Mouse (Mus musculus) gonadal fat pad, adult 2 months (tissue): ENCODE data around the gene Irf6. TPM values are rescaled to one million over a fixed set of nuclear protein-coding genes. Genes with fewer than 3 reads are reported as not detected.

Experiments
- DNase-seq: peaks from one replicate; pipeline ENCODE4 v3.0.0-alpha.2; 2012; ENCODE audit warnings: low read depth
- polyA plus RNA-seq: library from polyadenylated mRNA; depleted of rRNA; stranded (reverse); fragments of >200 nt; gene quantifications from 2 replicates; pipeline ENCODE4 v1.2.3, GENCODE M21; 2012

Irf6 gene
- polyA plus RNA-seq, 1 experiment, result 26.0 TPM

GRCm38 (mm10) chr1:193156316-193157110 lies 3.6 kb downstream of the Irf6 start:
- DNase-seq, result no peak

- no peak for DNase-seq
Measured at GRCm38 (mm10) chr1:193157111-193157492, 4.2 kb downstream of the Irf6 start.

DNA sequence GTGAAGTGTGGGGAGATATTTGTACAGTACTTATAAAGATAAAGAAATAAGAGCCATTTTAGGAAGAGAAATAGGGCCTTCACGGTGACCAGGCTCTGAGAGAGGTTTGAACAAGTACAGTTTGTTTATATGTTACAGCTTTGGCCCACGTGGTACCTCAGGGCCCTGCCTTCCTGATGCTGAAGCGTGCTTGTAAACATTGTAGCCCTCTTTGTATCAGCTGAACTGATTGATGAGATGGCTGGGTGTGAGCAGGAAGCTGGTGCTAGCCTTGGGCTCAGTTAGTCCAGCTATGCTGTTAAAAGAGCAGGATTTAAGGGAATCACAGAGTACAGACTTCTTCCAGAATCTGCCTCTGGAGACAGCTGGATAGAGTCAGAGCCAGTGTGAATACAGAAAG lies 6.3 kb downstream of the Irf6 start:
- no peak for DNase-seq

- DNase-seq, result no peak
Measured at GRCm38 (mm10) chr1:193159613-193160012, 6.7 kb downstream of the Irf6 start.

- DNase-seq, result no peak
Measured at GRCm38 (mm10) chr1:193160317-193161032, 7.6 kb downstream of the Irf6 start.

- DNase-seq, result no peak
Measured at GRCm38 (mm10) chr1:193167746-193168145, 14.8 kb downstream of the Irf6 start, which contains the start of gene A130010J15Rik. Gene A130010J15Rik, plus strand, starts transcription at chr1:193168046.

GRCm38 (mm10) chr1:193169228-193169627 lies 16.3 kb downstream of the Irf6 start:
- DNase-seq, result no peak

- DNase-seq, result no peak
Measured at GRCm38 (mm10) chr1:193169856-193170255, 16.9 kb downstream of the Irf6 start.

DNA sequence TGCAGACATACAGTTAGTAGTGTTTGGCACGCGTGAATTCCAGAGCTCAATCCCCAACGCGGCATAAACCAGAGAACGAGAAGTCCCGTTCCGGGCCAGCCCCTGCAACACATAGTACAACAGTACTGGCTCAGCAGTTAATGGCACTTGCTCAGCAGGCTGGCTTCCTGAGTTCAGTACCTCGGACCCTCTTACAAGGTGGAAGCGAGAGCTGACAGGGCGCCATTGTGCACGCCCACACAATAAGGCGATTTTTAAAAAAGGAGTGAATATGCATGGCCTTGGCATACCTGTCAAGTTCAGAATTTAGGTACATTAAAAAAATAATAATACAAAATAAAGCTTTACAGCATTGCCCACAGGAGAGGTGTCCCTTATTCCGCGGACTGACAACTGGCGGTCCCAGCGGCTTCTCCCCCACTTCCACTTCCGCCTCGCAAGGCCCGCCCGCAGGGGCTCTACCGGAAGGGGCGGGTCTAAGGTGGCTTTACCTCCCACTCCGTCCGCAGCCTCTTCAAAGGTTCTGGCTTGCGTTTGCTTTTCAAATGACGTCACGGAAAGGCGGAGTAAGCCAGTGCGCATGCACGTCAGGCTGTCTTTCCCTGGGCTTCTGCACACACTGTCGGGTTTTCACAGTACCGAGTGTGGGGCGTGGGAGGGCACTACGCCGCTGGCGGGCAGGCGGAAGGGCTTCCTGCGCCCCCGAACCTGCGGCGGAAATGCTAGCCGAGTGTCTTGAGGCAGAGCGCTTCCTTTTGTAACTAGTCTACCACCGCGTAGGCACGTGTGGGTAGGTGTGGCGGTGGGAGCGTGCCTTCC lies 20.3 kb downstream of the Irf6 start:
- peak; percentile 97 for DNase-seq

- DNase-seq, result no peak
Measured at GRCm38 (mm10) chr1:193173810-193174129, 20.9 kb downstream of the Irf6 start.

- DNase-seq, result no peak
Measured at GRCm38 (mm10) chr1:193174143-193174733, 21.3 kb downstream of the Irf6 start.

DNA sequence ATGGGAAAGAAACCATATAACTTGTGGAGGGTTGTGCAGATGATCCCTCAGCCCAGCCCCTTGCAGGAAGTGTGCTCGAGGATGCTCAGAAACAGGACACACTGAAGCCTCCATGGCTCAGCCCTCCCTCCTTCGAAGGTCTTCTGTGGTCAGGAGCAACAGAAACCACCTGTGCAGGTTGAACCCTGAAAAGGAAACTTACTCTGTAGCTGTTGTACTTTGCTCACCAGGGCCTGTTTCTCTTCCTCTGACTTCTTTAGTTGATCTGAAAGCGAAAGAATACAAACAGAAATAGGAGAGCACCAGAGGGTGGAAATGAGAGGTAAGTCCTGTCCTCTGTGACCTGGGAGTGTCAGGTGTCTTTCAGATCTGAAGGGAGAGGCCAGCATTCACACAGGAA lies 28.2 kb downstream of the Irf6 start:
- DNase-seq, result no peak

DNA sequence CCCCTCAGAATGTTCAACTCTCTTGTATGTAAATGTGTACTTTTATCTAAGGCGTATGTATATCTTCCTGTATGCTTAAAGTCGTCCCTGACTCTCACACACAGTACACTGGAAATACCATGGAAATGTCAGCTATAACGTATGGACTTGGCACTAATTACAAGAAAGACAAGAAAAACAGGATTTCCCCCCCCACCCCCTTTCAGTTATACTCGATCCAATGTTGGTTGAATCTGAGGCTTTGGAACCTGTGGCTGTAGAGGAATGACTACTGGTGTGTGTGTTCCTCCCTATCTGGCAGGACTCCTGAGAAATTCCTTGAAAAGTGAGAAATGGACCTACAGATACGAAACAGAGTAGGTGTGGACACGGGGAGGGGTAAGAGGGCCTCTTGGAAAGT lies 35.3 kb downstream of the Irf6 start:
- DNase-seq, result no peak

GRCm38 (mm10) chr1:193189151-193189621 lies 36.3 kb downstream of the Irf6 start:
- no peak for DNase-seq

- DNase-seq, result no peak
Measured at GRCm38 (mm10) chr1:193189771-193190170, 36.9 kb downstream of the Irf6 start.

DNA sequence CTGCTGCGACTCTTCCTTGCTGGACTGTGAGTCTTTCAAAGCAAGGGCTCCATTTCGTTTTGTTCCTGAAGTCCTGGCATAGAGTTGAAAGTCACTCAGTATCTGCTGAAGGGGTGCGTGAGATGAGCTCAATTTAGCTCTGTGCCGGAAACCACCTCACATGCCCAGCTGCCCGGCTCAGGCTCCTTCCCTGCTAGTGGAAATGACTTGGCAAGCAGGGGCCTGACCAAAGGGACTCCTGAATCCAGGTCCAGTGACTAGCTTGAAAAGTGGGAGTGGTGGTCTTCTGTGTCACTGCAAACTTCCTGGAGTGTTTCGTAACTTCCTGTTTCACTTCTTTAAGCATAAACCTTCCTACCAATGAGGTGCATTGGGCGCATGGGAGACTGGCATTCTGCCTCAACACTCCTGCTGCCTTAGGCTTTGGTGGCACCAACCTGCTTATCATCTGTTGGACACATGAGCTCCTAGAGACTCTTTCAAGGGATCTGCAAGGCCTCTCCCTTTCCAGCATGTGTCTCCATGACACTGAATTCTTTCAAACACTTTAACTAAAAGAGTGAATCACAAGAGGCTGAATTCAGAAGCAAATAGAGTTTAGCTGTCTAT lies 38.9 kb downstream of the Irf6 start:
- no peak for DNase-seq

- DNase-seq, result no peak
Measured at GRCm38 (mm10) chr1:193194416-193195140, 41.7 kb downstream of the Irf6 start.

- no peak for DNase-seq
Measured at GRCm38 (mm10) chr1:193195169-193195810, 42.4 kb downstream of the Irf6 start.

- no peak for DNase-seq
Measured at GRCm38 (mm10) chr1:193197494-193198205, 44.7 kb downstream of the Irf6 start.

GRCm38 (mm10) chr1:193198312-193198711 lies 45.4 kb downstream of the Irf6 start:
- DNase-seq, result no peak
